Mouse (Mus musculus): ENCODE data around the gene Cox10. TPM values are rescaled to one million over a fixed set of nuclear protein-coding genes. Genes with fewer than 3 reads are reported as not detected.

Cox10 gene
- 8.7 and 11.7 TPM in 2 replicates for total RNA-seq (2023)

DNA sequence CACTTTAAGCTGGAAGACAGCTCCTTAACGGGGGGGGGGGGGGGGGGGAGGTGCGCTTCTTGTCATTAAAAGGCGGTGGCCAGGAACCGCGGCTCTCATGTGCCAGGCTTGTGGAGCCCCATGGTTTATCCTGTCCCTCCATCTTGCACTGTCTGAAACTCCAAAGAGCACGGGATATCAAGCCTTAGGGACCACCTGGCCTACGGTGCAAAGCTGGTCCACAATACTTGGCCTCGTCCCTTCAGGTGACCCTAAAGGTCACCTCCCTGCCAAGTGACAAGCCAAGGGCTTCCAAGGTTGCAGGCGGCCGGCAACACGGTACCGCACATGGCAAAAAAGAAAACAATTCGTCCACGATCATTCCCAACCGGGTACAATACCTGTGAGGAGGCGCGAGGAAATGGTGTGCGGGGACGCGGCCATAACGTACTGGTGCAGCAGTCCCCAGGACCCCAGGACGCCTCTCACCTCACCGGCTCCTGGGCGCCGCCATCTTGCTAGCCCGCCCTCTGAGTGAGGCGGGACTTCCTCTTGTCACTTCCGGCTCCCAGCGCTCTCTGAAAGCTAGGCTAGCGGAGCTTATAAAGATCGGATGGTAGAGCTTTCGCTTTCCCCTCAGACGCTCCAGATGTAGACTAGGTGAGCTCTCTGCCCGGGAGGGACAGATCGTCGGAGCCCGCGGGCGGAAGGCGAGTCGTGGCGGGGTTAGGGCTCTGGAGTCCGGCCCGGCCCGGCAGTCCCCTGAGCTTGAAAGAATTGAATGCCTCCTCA is at the start of gene Cox10:
Gene Cox10 (minus strand): TSS at position 513 of the 771 bp plus-strand sequence.

DNA sequence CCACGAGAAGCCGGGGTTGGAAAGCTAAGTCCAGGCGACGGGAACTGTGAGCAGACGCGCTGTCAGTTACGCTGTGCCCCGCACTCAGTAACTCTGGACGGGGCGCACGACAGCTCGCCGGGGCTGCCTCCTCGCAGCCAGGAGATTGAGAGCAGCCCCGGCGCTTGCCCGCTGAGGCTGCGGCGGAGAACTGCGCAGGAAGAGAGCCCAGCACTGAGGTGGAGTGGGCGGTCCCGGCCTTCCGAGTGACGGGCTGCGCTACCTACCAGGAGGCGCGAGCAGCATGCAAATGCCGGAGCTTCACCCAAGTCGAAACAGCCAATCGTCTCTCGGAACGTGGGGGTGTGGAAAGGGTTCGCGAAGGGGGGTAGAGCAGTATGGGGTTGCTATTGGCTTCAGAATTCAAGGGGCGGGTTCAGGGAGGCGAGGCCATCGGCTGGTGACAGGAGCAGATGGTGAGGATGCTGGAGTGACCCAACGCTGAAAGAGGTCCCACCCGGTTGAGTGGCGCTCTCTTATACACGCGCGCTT is 157.1 kb downstream of the Cox10 start, which contains the start of gene Hs3st3b1:
Gene Hs3st3b1 (minus strand): TSS at position 200 of the 531 bp plus-strand sequence.

Other genes with a start within 250 kb of the Cox10 start
- 0.13 and 0.16 TPM in 2 replicates for gene Hs3st3b1, start 157.2 kb downstream of the Cox10 start, total RNA-seq (2023)